Mouse (Mus musculus) intestine, postnatal 0 days (tissue): ENCODE measurements around the gene Dhx9. TPM values are rescaled to one million over a fixed set of nuclear protein-coding genes. Genes with fewer than 3 reads are reported as not detected.
"Not testable (repeated sequence)": the region's sequence is repeated elsewhere in the genome, so short reads cannot be mapped to it uniquely, and the experiment has no call there.

Source experiments
- ATAC-seq: fragments of 200-750 bp; cut with Nextera tagmentation; 2 replicates; pipeline ENCODE4 v1.8.0; 2017; ENCODE audit warnings: mild to moderate bottlenecking, moderate TSS enrichment, moderate library complexity
- H3K27ac ChIP-seq: fragments of 300-500 bp; sonication (generic); 2 replicates; pipeline ENCODE4 v1.5.1; 2014; ENCODE audit warnings: mild to moderate bottlenecking, low read depth, low read length, moderate library complexity
- H3K27me3 ChIP-seq: fragments of 300-500 bp; sonication (generic); replicated peaks from 2 replicates; pipeline ENCODE4 v1.6.1; 2014; ENCODE audit warnings: low read length, mixed read lengths; ENCODE audit not compliant: control insufficient read depth, insufficient read depth
- H3K36me3 ChIP-seq: fragments of 300-500 bp; sonication (generic); 2 replicates; pipeline ENCODE4 v1.6.1; 2014; ENCODE audit warnings: mild to moderate bottlenecking, moderate library complexity; ENCODE audit not compliant: control insufficient read depth, insufficient read depth
- H3K4me1 ChIP-seq: fragments of 300-500 bp; sonication (generic); replicated peaks from 2 replicates; pipeline ENCODE4 v1.6.1; 2014; ENCODE audit warnings: antibody characterized with exemption, low read length, mixed read lengths; ENCODE audit not compliant: control insufficient read depth, insufficient read depth
- H3K4me2 ChIP-seq: fragments of 300-500 bp; sonication (generic); replicated peaks from 2 replicates; pipeline ENCODE4 v1.6.1; 2014; ENCODE audit warnings: low read depth, mild to moderate bottlenecking, moderate library complexity
- H3K4me3 ChIP-seq: fragments of 300-500 bp; sonication (generic); 2 replicates; pipeline ENCODE4 v1.5.1; 2014; ENCODE audit warnings: low read depth, low read length
- H3K9ac ChIP-seq: fragments of 300-500 bp; sonication (generic); 2 replicates; pipeline ENCODE4 v1.6.1; 2014; ENCODE audit warnings: mild to moderate bottlenecking, low read depth, low read length
- H3K9me3 ChIP-seq: fragments of 300-500 bp; sonication (generic); 2 replicates; pipeline ENCODE4 v1.6.1; 2016; ENCODE audit warnings: mixed run types; ENCODE audit not compliant: control insufficient read depth
- CTCF ChIP-seq: sonication (generic); IDR thresholded peaks from 2 replicates; pipeline ENCODE4 v1.5.1; 2016; ENCODE audit warnings: low read depth, mild to moderate bottlenecking, control low read depth, antibody characterized with exemption, moderate library complexity
- WGBS: fragments of 180-500 bp; shearing (Covaris S2); extraction: QIAGEN DNeasy Blood & Tissue Kit; methylation state at CpG from one replicate; pipeline ENCODE4 v1.1.7; 2014; 5-methylcytosine and 5-hydroxymethylcytosine counted together
- polyA plus RNA-seq: library from polyadenylated mRNA; unstranded; fragments of >200 nt; fragmentation: Nextera tagmentation; extraction: Ambion mirVana; gene quantifications from 2 replicates; pipeline ENCODE4 v1.2.1, GENCODE M21; 2015

Dhx9 gene
- polyA plus RNA-seq, 1 experiment from 2014 or later = 14.1 TPM

GRCm38 (mm10) chr1:153515368-153515767, 27.9 kb upstream of the Dhx9 start:
- Histone ChIP-seq H3K27ac (no peak overlapping the region), H3K9ac (no peak overlapping the region), H3K4me3 (no peak overlapping the region), H3K4me2 (no peak overlapping the region), H3K4me1 (no peaks in the 10 kb centered on the region), H3K36me3 (peaks cover 22% of the 10 kb centered on the region; the same call in 1 of the 2 replicates), H3K27me3 (no peaks in the 10 kb centered on the region), H3K9me3 (no peaks in the 10 kb centered on the region)
- 80% methylated on average over 12 of the region's 12 CpGs for WGBS
- no peak for ATAC-seq
- TF ChIP-seq CTCF = no peak

- H3K4me1 ChIP-seq = no peaks in the 10 kb centered on the region
- H3K9me3 ChIP-seq = no peaks in the 10 kb centered on the region
- WGBS = 49% methylated on average over 2 of the region's 2 CpGs
- no peak overlapping the region for H3K4me3 ChIP-seq
- peaks cover 12% of the 10 kb centered on the region; the same call in 1 of the 2 replicates for H3K36me3 ChIP-seq
- no peak overlapping the region for H3K9ac ChIP-seq
- H3K27ac ChIP-seq = no peak overlapping the region
- peak; percentile 60 for TF ChIP-seq CTCF
- no peaks in the 10 kb centered on the region for H3K27me3 ChIP-seq
- ATAC-seq = no peak
- H3K4me2 ChIP-seq = no peak overlapping the region
These were observed 23.0 kb upstream of the Dhx9 start for GRCm38 (mm10) chr1:153510330-153511009.

GRCm38 (mm10) chr1:153509569-153509968, 22.1 kb upstream of the Dhx9 start:
- not testable (repeated sequence) for H3K27me3 ChIP-seq, H3K4me3 ChIP-seq, H3K4me2 ChIP-seq, H3K36me3 ChIP-seq, ATAC-seq, H3K4me1 ChIP-seq, H3K9me3 ChIP-seq, H3K9ac ChIP-seq, H3K27ac ChIP-seq
- 63% methylated on average over 8 of the region's 8 CpGs for WGBS

GRCm38 (mm10) chr1:153509012-153509411, 21.6 kb upstream of the Dhx9 start:
- Histone ChIP-seq H3K4me2 (no peak overlapping the region), H3K4me3 (no peak overlapping the region), H3K36me3 (0 out of 2 replicates have a peak, but pooled peaks cover 4% of the 10 kb centered on the region), H3K27ac (no peak overlapping the region), H3K9ac (no peak overlapping the region), H3K27me3 (no peaks in the 10 kb centered on the region), H3K9me3 (no peaks in the 10 kb centered on the region), H3K4me1 (no peaks in the 10 kb centered on the region)
- no peak for TF ChIP-seq CTCF
- no peak for ATAC-seq
- WGBS = 85% methylated on average over 6 of the region's 6 CpGs

GRCm38 (mm10) chr1:153506266-153506665, 18.8 kb upstream of the Dhx9 start:
- ATAC-seq = no peak
- Histone ChIP-seq H3K27me3 (no peaks in the 10 kb centered on the region), H3K4me3 (no peak overlapping the region), H3K36me3 (no peaks in the 10 kb centered on the region), H3K9me3 (no peaks in the 10 kb centered on the region), H3K4me2 (no peak overlapping the region), H3K27ac (no peak overlapping the region), H3K4me1 (no peaks in the 10 kb centered on the region), H3K9ac (no peak overlapping the region)
- WGBS = 72% methylated on average over 6 of the region's 6 CpGs
- no peak for TF ChIP-seq CTCF

- Histone ChIP-seq H3K27me3 (no peaks in the 10 kb centered on the region), H3K27ac (peak overlapping the region; percentile 67), H3K4me3 (no peak overlapping the region), H3K36me3 (no peaks in the 10 kb centered on the region), H3K9ac (no peak overlapping the region), H3K4me2 (no peak overlapping the region), H3K4me1 (no peaks in the 10 kb centered on the region), H3K9me3 (no peaks in the 10 kb centered on the region)
- TF ChIP-seq CTCF = peak; percentile 34; the same call in 1 of the 2 replicates
- WGBS = 25% methylated on average over 5 of the region's 5 CpGs
- peak; percentile 79 for ATAC-seq
These were observed 14.3 kb upstream of the Dhx9 start for GRCm38 (mm10) chr1:153501644-153502321.
